Mouse (Mus musculus) heart, embryonic 10.5 days (tissue): ENCODE data around the gene Fam213a. TPM values are rescaled to one million over a fixed set of nuclear protein-coding genes. Genes with fewer than 3 reads are reported as not detected.

ENCODE experiments used
- DNase-seq: peaks from one replicate; pipeline ENCODE4 v3.0.0-alpha.2; 2017; ENCODE audit warnings: low spot score
- H3K27ac ChIP-seq: fragments of 300-500 bp; sonication (generic); 2 replicates; pipeline ENCODE4 v1.5.1; 2016; ENCODE audit warnings: mild to moderate bottlenecking
- H3K27me3 ChIP-seq: fragments of 300-500 bp; sonication (generic); 2 replicates; pipeline ENCODE4 v1.6.1; 2016; ENCODE audit warnings: mild to moderate bottlenecking; ENCODE audit not compliant: poor library complexity, insufficient read depth, severe bottlenecking
- H3K36me3 ChIP-seq: fragments of 300-500 bp; sonication (generic); 2 replicates; pipeline ENCODE4 v1.6.1; 2016; ENCODE audit warnings: mild to moderate bottlenecking, moderate library complexity
- H3K4me1 ChIP-seq: fragments of 300-500 bp; sonication (generic); 2 replicates; pipeline ENCODE4 v1.6.1; 2016; ENCODE audit warnings: mild to moderate bottlenecking
- H3K4me3 ChIP-seq: fragments of 300-500 bp; sonication (generic); 2 replicates; pipeline ENCODE4 v1.5.1; 2016; ENCODE audit warnings: mild to moderate bottlenecking, moderate library complexity
- H3K9me3 ChIP-seq: fragments of 300-500 bp; sonication (generic); 2 replicates; pipeline ENCODE4 v1.6.1; 2016; ENCODE audit warnings: mild to moderate bottlenecking, moderate library complexity
- WGBS: fragments of 180-500 bp; shearing (Covaris S2); methylation state at CpG from one replicate; pipeline ENCODE4 v1.1.7; 2016; 5-methylcytosine and 5-hydroxymethylcytosine counted together
- polyA plus RNA-seq: library from polyadenylated mRNA; unstranded; fragments of >200 nt; fragmentation: Nextera tagmentation; extraction: Ambion mirVana; gene quantifications from 2 replicates; pipeline ENCODE4 v1.2.1, GENCODE M21; 2016

Gene Fam213a
- polyA plus RNA-seq, 1 experiment from 2014 or later = 76.8 TPM

GRCm38 (mm10) chr14:40999904-41000645, 13.5 kb downstream of the Fam213a start:
- H3K9me3 ChIP-seq = no peaks in the 10 kb centered on the region
- H3K27ac ChIP-seq = no peak overlapping the region
- peaks cover 17% of the 10 kb centered on the region for H3K4me1 ChIP-seq
- H3K27me3 ChIP-seq = no peaks in the 10 kb centered on the region
- H3K4me3 ChIP-seq = no peak overlapping the region
- 83% methylated on average over 7 of the region's 7 CpGs for WGBS
- DNase-seq = peak; percentile 24
- H3K36me3 ChIP-seq = peaks cover 36% of the 10 kb centered on the region

GRCm38 (mm10) chr14:40996171-40996570, 17.4 kb downstream of the Fam213a start:
- no peaks in the 10 kb centered on the region for H3K27me3 ChIP-seq
- peaks cover 11% of the 10 kb centered on the region for H3K4me1 ChIP-seq
- H3K36me3 ChIP-seq = peaks cover 35% of the 10 kb centered on the region
- no peaks in the 10 kb centered on the region for H3K9me3 ChIP-seq
- no peak for DNase-seq
- H3K4me3 ChIP-seq = no peak overlapping the region
- 94% methylated on average over 3 of the region's 3 CpGs for WGBS
- no peak overlapping the region for H3K27ac ChIP-seq

- DNase-seq = no peak
- peaks cover 11% of the 10 kb centered on the region for H3K4me1 ChIP-seq
- no peaks in the 10 kb centered on the region for H3K27me3 ChIP-seq
- 12% methylated on average over 6 of the region's 6 CpGs for WGBS
- peaks cover 15% of the 10 kb centered on the region for H3K36me3 ChIP-seq
- no peak overlapping the region for H3K4me3 ChIP-seq
- H3K9me3 ChIP-seq = no peaks in the 10 kb centered on the region
- peak overlapping the region; percentile 18; the same call in 1 of the 2 replicates for H3K27ac ChIP-seq
These were observed 21.1 kb downstream of the Fam213a start for GRCm38 (mm10) chr14:40992464-40992863.

GRCm38 (mm10) chr14:40988780-40989179, 24.8 kb downstream of the Fam213a start:
- Histone ChIP-seq H3K27me3 (no peaks in the 10 kb centered on the region), H3K36me3 (no peaks in the 10 kb centered on the region), H3K4me1 (peaks cover 11% of the 10 kb centered on the region), H3K27ac (no peak overlapping the region), H3K4me3 (no peak overlapping the region), H3K9me3 (no peaks in the 10 kb centered on the region)
- DNase-seq = no peak
- 75% methylated on average over 5 of the region's 5 CpGs for WGBS

GRCm38 (mm10) chr14:40987184-40987583, 26.4 kb downstream of the Fam213a start:
- Histone ChIP-seq H3K4me3 (no peak overlapping the region), H3K4me1 (peaks cover 2% of the 10 kb centered on the region), H3K27me3 (no peaks in the 10 kb centered on the region), H3K27ac (no peak overlapping the region), H3K36me3 (no peaks in the 10 kb centered on the region), H3K9me3 (no peaks in the 10 kb centered on the region)
- DNase-seq = no peak
- WGBS = 82% methylated on average over 2 of the region's 2 CpGs

GRCm38 (mm10) chr14:40985635-40986034, 28.0 kb downstream of the Fam213a start:
- H3K36me3 ChIP-seq = no peaks in the 10 kb centered on the region
- WGBS = 81% methylated on average over 4 of the region's 4 CpGs
- DNase-seq = no peak
- no peak overlapping the region for H3K4me3 ChIP-seq
- H3K27me3 ChIP-seq = no peaks in the 10 kb centered on the region
- H3K9me3 ChIP-seq = no peaks in the 10 kb centered on the region
- no peaks in the 10 kb centered on the region for H3K4me1 ChIP-seq
- no peak overlapping the region for H3K27ac ChIP-seq

- no peaks in the 10 kb centered on the region for H3K9me3 ChIP-seq
- no peak overlapping the region for H3K4me3 ChIP-seq
- no peaks in the 10 kb centered on the region for H3K36me3 ChIP-seq
- peak overlapping the region; percentile 67; the same call in 1 of the 2 replicates for H3K27ac ChIP-seq
- 0 out of 2 replicates have a peak, but pooled peaks cover 6% of the 10 kb centered on the region for H3K4me1 ChIP-seq
- no peak for DNase-seq
- no peaks in the 10 kb centered on the region for H3K27me3 ChIP-seq
- WGBS = 25% methylated on average over 1 of the region's 1 CpGs
These were observed 33.9 kb downstream of the Fam213a start for GRCm38 (mm10) chr14:40979723-40980122.

GRCm38 (mm10) chr14:40979002-40979401, 34.6 kb downstream of the Fam213a start:
- no peak for DNase-seq
- Histone ChIP-seq H3K27ac (no peak overlapping the region), H3K4me1 (0 out of 2 replicates have a peak, but pooled peaks cover 6% of the 10 kb centered on the region), H3K9me3 (no peaks in the 10 kb centered on the region), H3K27me3 (no peaks in the 10 kb centered on the region), H3K4me3 (no peak overlapping the region), H3K36me3 (no peaks in the 10 kb centered on the region)
- 41% methylated on average over 4 of the region's 4 CpGs for WGBS

- H3K4me1 ChIP-seq = peaks cover 17% of the 10 kb centered on the region; the same call in 1 of the 2 replicates
- 75% methylated on average over 6 of the region's 6 CpGs for WGBS
These were observed 38.4 kb downstream of the Fam213a start for GRCm38 (mm10) chr14:40975127-40975721.

GRCm38 (mm10) chr14:40968051-40968450, 45.5 kb downstream of the Fam213a start:
- no peak for DNase-seq
- 62% methylated on average over 2 of the region's 2 CpGs for WGBS
- H3K27me3 ChIP-seq = no peaks in the 10 kb centered on the region
- no peaks in the 10 kb centered on the region for H3K9me3 ChIP-seq
- peak overlapping the region; percentile 94; the same call in 1 of the 2 replicates for H3K4me3 ChIP-seq
- peaks cover 42% of the 10 kb centered on the region for H3K4me1 ChIP-seq
- H3K36me3 ChIP-seq = no peaks in the 10 kb centered on the region
- H3K27ac ChIP-seq = 0 out of 2 replicates have a peak overlapping the region, but pooled peaks have one; percentile 96

More at GRCm38 (mm10) chr14:40975127-40975721, 38.4 kb downstream of the Fam213a start:
- H3K36me3 ChIP-seq = no peaks in the 10 kb centered on the region
- DNase-seq = peak; percentile 82
- no peak overlapping the region for H3K4me3 ChIP-seq
- no peaks in the 10 kb centered on the region for H3K27me3 ChIP-seq
- no peaks in the 10 kb centered on the region for H3K9me3 ChIP-seq
- H3K27ac ChIP-seq = no peak overlapping the region

- H3K4me1 ChIP-seq = peaks cover 42% of the 10 kb centered on the region
- peak overlapping the region; percentile 96 for H3K27ac ChIP-seq
- 2% methylated on average over 6 of the region's 6 CpGs for WGBS
These were observed 46.0 kb downstream of the Fam213a start for GRCm38 (mm10) chr14:40967598-40967900.

GRCm38 (mm10) chr14:40966862-40967597, 46.6 kb downstream of the Fam213a start:
- under 1% methylated on average over 59 of the region's 62 CpGs for WGBS
- peak overlapping the region; percentile 96 for H3K27ac ChIP-seq
- no peaks in the 10 kb centered on the region for H3K36me3 ChIP-seq
- H3K9me3 ChIP-seq = no peaks in the 10 kb centered on the region
- peak overlapping the region; percentile 94 for H3K4me3 ChIP-seq
- H3K4me1 ChIP-seq = peaks cover 46% of the 10 kb centered on the region
- peak; percentile 100 for DNase-seq
- H3K27me3 ChIP-seq = no peaks in the 10 kb centered on the region

More at GRCm38 (mm10) chr14:40967598-40967900, 46.0 kb downstream of the Fam213a start:
- no peak for DNase-seq
- Histone ChIP-seq H3K36me3 (no peaks in the 10 kb centered on the region), H3K4me3 (peak overlapping the region; percentile 94), H3K9me3 (no peaks in the 10 kb centered on the region), H3K27me3 (no peaks in the 10 kb centered on the region)

GRCm38 (mm10) chr14:40966392-40966861, 47.2 kb downstream of the Fam213a start, which contains the start of gene Tspan14:
Gene Tspan14, minus strand, starts transcription at chr14:40966807.
- peak within 1 kb of the TSS; percentile 96 for H3K27ac ChIP-seq
- peak within 1 kb of the TSS; percentile 94 for H3K4me3 ChIP-seq
- DNase-seq = no peak
- no peaks in the 10 kb centered on the region for H3K27me3 ChIP-seq
- H3K9me3 ChIP-seq = no peaks in the 10 kb centered on the region
- no peaks in the 10 kb centered on the region for H3K36me3 ChIP-seq
- under 1% methylated on average over 54 of the region's 54 CpGs for WGBS
- H3K4me1 ChIP-seq = peaks cover 50% of the 10 kb centered on the region
